Mouse (Mus musculus) forebrain, embryonic 11.5 days (tissue): ENCODE results near the gene Fundc1. TPM values are rescaled to one million over a fixed set of nuclear protein-coding genes. Genes with fewer than 3 reads are reported as not detected.

ENCODE experiments used
- ATAC-seq: fragments of 200-750 bp; cut with Nextera tagmentation; replicated peaks from 2 replicates; pipeline ENCODE4 v1.8.0; 2017; ENCODE audit warnings: moderate TSS enrichment; ENCODE audit not compliant: low FRiP score
- DNase-seq: peaks from one replicate; pipeline ENCODE4 v3.0.0-alpha.2; 2017; ENCODE audit warnings: low spot score
- H3K27ac ChIP-seq: fragments of 300-500 bp; sonication (generic); 2 replicates; pipeline ENCODE4 v1.5.1; 2014; ENCODE audit warnings: low read depth, low read length
- H3K27me3 ChIP-seq: fragments of 300-500 bp; sonication (generic); 2 replicates; pipeline ENCODE4 v1.6.1; 2014; ENCODE audit warnings: mild to moderate bottlenecking, low read length, mixed read lengths; ENCODE audit not compliant: control insufficient read depth, insufficient read depth
- H3K36me3 ChIP-seq: fragments of 300-500 bp; sonication (generic); 2 replicates; pipeline ENCODE4 v1.6.1; 2014; ENCODE audit warnings: mild to moderate bottlenecking, low read length, moderate library complexity, mixed read lengths; ENCODE audit not compliant: control insufficient read depth, insufficient read depth
- H3K4me1 ChIP-seq: fragments of 300-500 bp; sonication (generic); replicated peaks from 2 replicates; pipeline ENCODE4 v1.6.1; 2014; ENCODE audit warnings: low read length, mixed read lengths; ENCODE audit not compliant: control insufficient read depth, insufficient read depth
- H3K4me2 ChIP-seq: fragments of 300-500 bp; sonication (generic); 2 replicates; pipeline ENCODE4 v1.6.1; 2014; ENCODE audit warnings: low read depth, mild to moderate bottlenecking, low read length, moderate library complexity, mixed read lengths; ENCODE audit not compliant: severe bottlenecking
- H3K4me3 ChIP-seq: fragments of 300-500 bp; sonication (generic); 2 replicates; pipeline ENCODE4 v1.5.1; 2014; ENCODE audit warnings: low read depth, low read length
- H3K9ac ChIP-seq: fragments of 300-500 bp; sonication (generic); 2 replicates; pipeline ENCODE4 v1.6.1; 2014; ENCODE audit warnings: low read length
- H3K9me3 ChIP-seq: fragments of 300-500 bp; sonication (generic); 2 replicates; pipeline ENCODE4 v1.6.1; 2016; ENCODE audit warnings: low read length, mixed read lengths; ENCODE audit not compliant: control insufficient read depth
- WGBS: fragments of 180-500 bp; shearing (Covaris S2); extraction: QIAGEN DNeasy Blood & Tissue Kit; methylation state at CpG from one replicate; pipeline ENCODE4 v1.1.7; 2014; 5-methylcytosine and 5-hydroxymethylcytosine counted together
- polyA plus RNA-seq: library from polyadenylated mRNA; unstranded; fragments of >200 nt; fragmentation: Nextera tagmentation; extraction: Ambion mirVana; gene quantifications from 2 replicates; pipeline ENCODE4 v1.2.1, GENCODE M21; 2014

Gene Fundc1
- polyA plus RNA-seq, 1 experiment from 2014 or later: 49.7 TPM

GRCm38 (mm10) chrX:17520086-17520485, 52.0 kb downstream of the Fundc1 start:
- ATAC-seq (no peak), DNase-seq (no peak)
- H3K36me3 ChIP-seq: no peaks in the 10 kb centered on the region
- no peak overlapping the region for H3K27ac ChIP-seq
- no peak overlapping the region for H3K9ac ChIP-seq
- no peaks in the 10 kb centered on the region for H3K27me3 ChIP-seq
- H3K4me3 ChIP-seq: no peak overlapping the region
- no peaks in the 10 kb centered on the region for H3K9me3 ChIP-seq
- no peak overlapping the region for H3K4me2 ChIP-seq
- no peaks in the 10 kb centered on the region for H3K4me1 ChIP-seq

- Histone ChIP-seq H3K4me3 (no peak overlapping the region), H3K9ac (no peak overlapping the region), H3K4me2 (no peak overlapping the region), H3K27ac (no peak overlapping the region), H3K9me3 (no peaks in the 10 kb centered on the region), H3K4me1 (no peaks in the 10 kb centered on the region), H3K36me3 (no peaks in the 10 kb centered on the region), H3K27me3 (no peaks in the 10 kb centered on the region)
- no peak for DNase-seq
- WGBS: 77% methylated on average over 3 of the region's 3 CpGs
- no peak for ATAC-seq
Measured at GRCm38 (mm10) chrX:17514012-17514411, 58.1 kb downstream of the Fundc1 start.

- no peak for DNase-seq
- no peak for ATAC-seq
- H3K4me1 ChIP-seq: no peaks in the 10 kb centered on the region
- no peak overlapping the region for H3K4me2 ChIP-seq
- H3K4me3 ChIP-seq: no peak overlapping the region
- H3K27me3 ChIP-seq: no peaks in the 10 kb centered on the region
- H3K27ac ChIP-seq: no peak overlapping the region
- H3K36me3 ChIP-seq: no peaks in the 10 kb centered on the region
- H3K9me3 ChIP-seq: no peaks in the 10 kb centered on the region
- H3K9ac ChIP-seq: no peak overlapping the region
- WGBS: 70% methylated on average over 3 of the region's 3 CpGs
Measured at GRCm38 (mm10) chrX:17512021-17512602, 60.0 kb downstream of the Fundc1 start.
